Mouse (Mus musculus) T-helper 1 cell (primary cell): Measurements from ENCODE around the gene Gdap1l1.
"Not testable (repeated sequence)": the region's sequence is repeated elsewhere in the genome, so short reads cannot be mapped to it uniquely, and the experiment has no call there.

Experiments used
- in situ Hi-C: fragments of 300-600 bp; cut with MboI, MseI; formaldehyde crosslinking; loops from one replicate; pipeline ENCODE4 v1.15.1; 2025; ENCODE audit warnings: high pct_unique_total_duplicates

Gene Gdap1l1

DNA sequence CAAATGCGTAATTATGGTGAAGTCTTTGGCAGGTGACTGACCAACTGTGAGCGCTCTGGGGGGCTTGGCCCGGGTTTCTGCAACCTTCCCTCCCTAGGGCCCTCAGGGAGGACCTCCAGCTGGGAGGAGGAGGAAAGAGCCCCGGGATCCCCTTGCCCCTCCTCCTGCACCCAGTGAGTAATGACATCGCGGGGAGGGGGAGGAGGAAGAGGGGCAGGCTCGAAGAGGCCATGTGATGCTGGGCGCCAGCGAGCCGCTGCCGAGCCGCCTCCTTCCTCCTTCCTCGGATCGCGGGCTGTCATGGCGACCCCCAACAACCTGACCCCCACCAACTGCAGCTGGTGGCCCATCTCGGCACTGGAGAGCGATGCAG lies at the start of gene Gdap1l1:
TSS of gene Gdap1l1 (plus strand) at position 231 of the 373 bp plus-strand sequence.
- in situ Hi-C loops, result no loop called here

DNA sequence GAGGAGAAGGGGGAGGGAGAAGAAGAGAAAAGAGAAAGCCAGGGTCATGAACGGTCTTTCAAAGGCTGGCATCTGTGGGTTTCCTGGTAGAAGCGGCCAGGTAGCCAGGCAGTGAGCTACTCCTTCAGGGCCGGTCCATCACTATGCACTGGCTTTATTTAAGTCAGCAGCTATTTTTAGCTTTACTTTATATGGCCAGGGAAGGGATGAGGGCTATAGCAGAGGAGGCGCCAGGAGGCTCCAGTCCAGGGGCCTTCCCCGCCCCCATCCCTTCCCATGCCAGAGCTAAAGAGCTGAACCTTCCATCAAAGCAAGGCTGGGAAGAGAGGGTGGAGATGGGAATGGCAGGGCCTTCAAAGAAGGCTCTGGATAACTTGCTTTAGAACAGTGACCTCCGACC lies 45.8 kb upstream of the Gdap1l1 start:
- in situ Hi-C loops, result no loop called here

DNA sequence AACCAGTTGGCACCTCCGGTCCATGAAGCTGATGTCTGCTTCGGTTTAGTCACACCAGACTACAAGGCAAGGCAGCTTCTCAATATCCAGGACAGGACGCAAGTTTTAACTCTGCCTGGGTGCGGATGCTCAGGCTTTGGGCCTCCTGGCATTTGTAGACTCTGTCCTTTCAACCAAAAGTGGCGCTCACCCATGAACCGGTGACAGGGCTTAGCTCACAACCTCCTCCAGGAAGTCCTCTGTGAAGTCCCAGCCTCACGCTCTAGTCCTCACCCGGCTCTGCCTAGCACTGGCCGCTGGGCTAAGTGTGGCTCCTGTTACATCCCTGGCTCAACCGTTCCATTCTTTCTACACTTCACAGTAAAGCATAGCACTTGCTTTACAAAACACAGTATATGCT lies 45.0 kb upstream of the Gdap1l1 start:
- in situ Hi-C loops, result no loop called here

DNA sequence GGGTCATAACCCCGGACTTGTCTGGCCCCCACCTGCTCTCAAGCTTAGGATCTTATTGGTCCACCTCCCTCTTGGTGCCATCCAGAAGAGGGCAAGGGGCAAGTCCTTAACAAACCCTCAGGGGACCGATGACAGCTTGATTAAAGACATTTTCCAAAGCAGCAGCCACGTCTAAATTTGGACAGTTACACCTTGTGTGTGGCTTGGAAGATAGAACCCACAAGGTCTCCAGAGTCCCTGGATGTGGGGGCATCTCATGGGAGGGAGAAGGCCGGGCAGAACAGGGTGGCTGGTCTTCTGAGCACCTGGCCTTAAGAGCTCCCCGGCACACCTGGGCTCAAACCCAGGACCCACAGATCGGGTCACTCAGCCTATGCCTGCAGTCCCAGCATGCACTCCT lies 44.3 kb upstream of the Gdap1l1 start:
- in situ Hi-C loops, result no loop called here

DNA sequence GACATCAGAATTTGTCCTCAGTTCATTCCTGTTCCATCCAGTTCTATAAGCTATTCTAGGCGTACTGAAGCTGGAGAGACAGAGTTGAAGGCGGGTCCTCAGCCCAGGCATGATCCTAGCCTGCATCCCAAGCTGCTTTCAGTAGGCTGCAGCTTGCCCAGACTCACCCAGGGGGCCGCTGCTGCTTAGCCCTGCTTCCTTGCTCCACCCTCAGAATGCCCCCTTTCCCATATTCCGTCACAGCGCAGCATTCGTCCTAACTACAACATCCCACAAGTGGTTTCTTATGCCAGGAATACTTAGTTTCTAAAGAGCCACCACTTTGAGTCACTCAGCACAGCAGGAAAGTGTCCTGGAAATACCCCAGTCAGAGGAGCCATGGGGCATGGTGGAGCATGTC lies 43.3 kb upstream of the Gdap1l1 start:
- in situ Hi-C loops, result loop anchor here (5.0 kb wide), 1 partner anchor 53 kb away; no protein-coding TSS in a partner anchor

DNA sequence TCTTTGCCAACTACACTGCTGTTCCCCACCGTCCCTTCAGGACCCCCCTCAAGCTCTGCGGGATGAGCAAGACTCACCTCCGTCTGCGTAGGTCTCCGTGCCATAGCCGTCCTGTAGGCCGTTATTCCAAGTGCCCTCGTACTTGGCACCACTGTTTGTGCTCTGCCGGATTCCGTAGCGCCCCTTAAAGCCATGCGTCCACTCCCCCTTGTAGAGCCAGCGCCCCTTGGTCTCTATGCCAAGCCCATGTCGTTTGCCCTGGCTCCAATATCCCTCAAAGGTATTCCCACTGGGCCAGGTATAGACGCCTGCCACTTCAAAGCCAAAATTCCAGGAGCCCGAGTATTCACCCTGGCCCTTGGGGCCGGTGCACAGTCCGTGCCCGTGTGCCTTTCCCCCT lies 41.2 kb upstream of the Gdap1l1 start:
- in situ Hi-C loops, result loop anchor here (5.0 kb wide), 1 partner anchor 55 kb away; no protein-coding TSS in a partner anchor

DNA sequence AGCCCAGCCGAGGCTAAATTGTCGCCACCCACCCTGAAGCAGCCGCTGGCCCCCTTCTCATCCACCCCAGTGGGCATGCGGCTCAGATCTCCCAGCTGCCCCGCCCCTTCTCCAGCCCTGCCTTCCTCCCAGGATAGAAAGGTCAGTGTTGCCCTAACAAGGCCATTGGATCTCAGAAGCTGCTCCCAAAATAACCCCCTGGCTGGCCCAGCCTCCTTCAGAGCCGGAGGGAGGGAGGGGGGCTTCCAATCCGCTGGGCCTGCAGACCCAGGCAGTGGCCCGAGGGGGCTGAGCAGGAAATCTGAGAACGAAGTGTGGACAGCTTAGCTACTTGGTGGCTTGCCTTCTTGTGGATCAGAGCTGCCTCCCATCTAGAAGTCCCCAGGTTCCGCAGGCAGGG lies 40.4 kb upstream of the Gdap1l1 start, which contains the start of gene Jph2:
TSS of gene Jph2 (minus strand) at position 89 of the 400 bp plus-strand sequence.
- in situ Hi-C loops, result loop anchor here (5.0 kb wide), 1 partner anchor 56 kb away; no protein-coding TSS in a partner anchor

DNA sequence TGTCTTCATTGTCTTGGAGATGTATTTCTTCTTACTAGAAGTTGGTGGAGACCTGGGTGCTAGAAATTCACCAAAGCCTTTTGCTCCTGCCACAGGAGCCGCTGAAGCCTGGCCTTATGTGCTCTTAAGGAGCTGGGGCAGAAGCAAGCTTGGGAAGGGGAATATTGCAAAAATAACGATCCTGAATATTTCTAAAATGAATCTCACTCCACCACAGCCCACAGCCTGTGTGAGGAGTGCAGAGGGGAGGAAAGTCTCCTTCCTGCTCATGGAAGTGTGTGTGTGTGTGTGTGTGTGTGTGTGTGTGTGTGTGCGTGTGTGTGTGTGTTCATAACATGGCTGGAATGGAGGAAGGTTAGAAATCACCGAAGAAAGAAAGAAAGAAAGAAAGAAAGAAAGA lies 39.5 kb upstream of the Gdap1l1 start:
- in situ Hi-C loops, result loop anchor here (5.0 kb wide), 1 partner anchor 56 kb away; no protein-coding TSS in a partner anchor

DNA sequence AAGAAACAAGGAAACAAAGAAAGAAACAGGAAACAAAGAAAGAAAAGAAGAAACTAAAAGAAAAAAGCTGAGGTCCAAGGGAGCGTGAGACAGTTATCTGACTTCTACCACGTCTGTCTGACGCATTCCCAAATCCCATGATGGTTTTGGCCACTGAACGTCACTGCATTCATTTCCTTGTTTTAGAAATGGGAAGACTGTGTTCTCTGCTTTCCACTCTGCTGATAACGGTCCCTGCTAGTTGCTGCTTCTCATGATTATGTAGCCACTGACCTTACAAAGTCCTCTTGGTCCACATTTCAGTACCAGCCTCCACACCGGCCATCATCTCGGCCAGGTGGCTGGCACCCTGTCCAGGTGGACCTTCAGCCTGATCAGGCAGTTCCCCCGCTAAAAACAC lies 39.1 kb upstream of the Gdap1l1 start:
- in situ Hi-C loops, result loop anchor here (5.0 kb wide), 1 partner anchor 57 kb away; no protein-coding TSS in a partner anchor

DNA sequence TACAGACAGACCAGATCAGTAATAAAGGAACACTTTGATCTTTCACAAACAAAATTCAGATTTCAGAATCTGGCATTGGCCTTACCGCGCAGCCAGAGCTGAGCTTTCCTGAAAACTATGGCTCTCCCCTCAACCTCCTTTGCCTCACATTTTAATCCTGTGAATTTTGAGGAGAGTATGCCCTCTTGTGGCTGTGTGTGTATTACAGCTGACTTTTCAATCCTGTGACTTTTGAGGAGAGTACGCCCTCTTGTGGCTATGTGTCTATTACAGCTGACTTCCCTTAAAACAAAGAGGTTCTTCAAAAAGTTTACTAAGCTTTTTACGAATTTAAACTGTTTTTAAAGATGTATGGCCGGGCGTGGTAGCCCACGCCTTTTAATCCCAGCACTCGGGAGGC lies 37.1 kb upstream of the Gdap1l1 start:
- in situ Hi-C loops, result no loop called here

DNA sequence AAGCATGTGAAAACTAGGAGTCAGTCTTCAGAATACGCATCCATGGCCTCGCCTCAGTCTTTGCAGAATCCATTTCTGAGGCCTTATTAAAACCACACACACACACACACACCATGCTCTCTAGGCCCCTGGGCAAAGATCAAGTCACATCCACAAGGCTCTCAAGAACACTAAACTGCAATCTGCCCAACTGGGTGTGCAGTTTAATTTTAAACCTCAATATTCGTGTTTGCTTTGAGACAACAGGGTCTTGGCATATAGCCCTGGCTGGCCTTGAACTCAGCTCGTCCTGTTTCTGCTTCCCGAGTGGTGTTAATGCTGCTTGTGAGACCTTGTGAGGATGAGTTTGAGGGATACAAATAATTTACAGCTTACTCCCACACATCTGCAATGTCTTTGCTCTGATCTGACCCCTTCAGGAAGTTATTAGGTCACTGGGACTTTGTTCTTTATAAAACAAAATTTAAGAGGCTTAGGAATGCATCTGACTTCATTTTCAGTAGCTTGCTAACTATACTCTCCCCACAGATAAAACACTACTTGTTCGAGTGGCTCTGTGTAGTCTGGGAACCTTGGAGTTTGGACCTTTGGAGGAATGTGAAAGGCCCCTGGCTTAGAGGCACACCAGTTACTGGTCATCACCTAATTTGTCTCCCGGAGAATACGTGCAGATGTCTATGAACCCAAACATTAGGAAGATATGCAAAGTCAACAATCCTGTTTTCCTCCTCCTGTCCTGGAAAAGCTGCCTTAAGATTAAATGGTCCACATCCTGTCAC lies 34.0 kb upstream of the Gdap1l1 start:
- in situ Hi-C loops, result no loop called here

DNA sequence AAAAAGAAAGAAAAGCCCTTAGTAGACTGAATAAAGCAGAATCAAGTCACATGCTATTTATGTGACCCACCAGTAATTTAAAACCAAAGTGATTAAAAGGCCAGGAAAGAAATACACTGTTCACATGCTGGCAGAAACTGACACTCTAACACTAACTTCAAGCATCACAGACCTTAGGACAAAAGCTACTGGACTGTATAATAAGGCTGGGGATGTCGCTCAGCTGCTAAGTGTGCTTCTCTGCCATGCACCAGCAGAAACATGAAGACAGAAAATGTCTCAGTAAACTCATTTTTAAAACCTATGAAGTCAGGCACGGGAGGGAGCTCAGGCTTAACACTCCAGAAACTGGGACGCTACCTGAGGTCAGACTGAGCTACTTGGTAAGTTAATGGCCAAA lies 28.1 kb upstream of the Gdap1l1 start:
- in situ Hi-C loops, result no loop called here

DNA sequence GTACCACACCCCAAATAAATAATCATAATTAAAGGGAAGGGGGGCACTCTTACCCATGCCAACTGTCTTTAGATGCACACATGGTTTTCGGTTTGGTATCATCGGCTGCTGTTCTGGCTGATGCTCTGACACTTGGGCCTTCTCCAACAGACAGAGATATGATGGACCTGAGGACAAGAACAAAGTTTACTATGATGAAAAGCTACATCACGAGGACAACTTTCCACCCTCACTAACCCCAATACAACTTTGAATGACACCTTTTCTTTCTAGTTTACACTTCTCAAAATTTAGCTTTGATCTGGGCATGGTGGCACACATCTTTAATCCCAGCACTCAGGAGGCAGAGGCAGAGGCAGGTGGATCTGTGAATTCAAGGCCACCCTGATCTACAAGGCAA lies 26.9 kb upstream of the Gdap1l1 start:
- in situ Hi-C loops, result not testable (repeated sequence)

DNA sequence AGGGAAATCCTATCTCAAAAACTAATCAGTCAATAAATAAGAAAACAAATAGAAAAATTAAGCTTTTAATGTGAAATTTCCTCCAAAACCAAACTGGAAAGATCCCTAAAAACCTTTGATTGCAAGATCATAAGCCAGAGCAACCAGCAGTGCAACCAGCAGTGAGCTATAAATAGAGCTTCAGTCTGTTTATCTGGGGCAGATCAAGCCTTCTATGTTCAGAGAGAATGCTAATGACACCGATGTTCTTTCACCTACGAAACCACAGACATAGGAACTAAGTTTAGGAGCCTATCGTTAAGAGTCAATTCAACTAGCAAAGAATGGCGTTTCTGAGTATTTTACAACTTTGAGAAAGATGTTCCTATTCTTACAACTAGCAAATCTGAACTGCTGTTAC lies 26.4 kb upstream of the Gdap1l1 start:
- in situ Hi-C loops, result no loop called here

DNA sequence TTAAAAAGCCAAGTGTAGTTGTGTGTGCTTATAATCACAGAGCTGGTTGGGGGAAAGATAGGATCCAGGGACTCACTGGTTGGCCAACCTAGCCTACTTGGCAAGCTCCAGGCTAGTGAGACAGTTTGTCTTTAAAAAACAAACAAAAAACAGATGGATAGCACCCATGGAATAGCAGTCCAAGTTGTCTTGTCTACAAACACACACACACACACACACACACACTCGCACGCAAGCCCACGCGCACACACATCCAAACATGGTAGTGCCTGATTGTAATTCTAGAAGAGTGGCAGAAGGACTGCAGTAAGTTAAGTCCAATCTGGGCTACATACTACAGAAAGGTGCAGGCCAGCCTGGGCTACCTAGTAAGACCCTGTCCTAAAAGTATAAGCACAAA lies 25.9 kb upstream of the Gdap1l1 start:
- in situ Hi-C loops, result no loop called here

DNA sequence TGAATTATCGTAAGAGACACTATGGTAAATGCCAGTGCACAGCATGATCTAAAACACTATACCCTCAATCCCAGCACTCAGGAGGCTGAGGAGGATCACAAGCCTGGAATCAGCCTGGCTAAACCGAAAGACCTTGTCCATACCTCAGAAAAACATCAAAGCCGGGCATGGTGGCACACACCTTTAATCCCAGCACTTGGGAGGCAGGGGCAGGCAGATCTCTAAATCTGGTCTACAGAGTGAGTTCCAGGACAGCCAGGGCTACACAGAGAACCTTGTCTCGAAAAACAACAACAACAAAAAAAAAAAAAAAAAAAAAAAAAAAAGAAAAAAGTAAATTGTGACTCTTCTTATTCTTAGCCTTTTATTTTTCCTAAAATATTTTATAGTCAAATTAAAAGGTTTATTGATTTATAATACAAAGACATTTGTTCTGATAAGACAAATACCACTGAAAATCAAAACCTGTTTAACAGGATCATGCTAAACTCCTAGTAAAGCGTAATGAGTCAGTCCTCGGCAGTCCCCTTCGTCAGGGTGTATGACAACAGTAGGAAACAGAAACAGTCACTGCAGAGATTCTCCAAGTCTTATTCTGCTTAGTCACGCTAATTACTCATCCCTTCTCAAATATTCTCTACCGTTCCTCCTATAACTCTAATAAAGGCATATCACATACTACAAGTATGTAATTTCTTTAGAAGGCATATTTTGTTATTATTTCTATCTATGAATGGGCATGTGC lies 25.3 kb upstream of the Gdap1l1 start:
- in situ Hi-C loops, result no loop called here

DNA sequence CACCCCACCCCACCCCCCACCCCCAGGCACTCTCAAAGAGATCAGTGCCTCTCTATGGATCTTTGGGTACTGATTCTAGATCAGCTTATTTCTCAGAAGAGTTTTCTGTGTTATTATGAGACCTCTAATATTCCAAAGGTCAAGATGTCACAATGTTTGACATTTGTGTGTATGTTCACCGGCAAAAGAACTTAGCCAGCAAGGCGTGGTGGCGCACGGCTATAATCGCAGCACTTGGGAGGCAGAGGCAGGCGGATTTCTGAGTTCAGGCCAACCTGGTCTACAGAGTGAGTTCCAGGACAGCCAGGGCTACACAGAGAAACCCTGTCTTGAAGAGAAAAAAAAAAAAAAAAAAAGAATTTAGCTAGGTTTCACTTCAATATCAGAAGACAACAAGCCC lies 21.2 kb upstream of the Gdap1l1 start:
- in situ Hi-C loops, result no loop called here

DNA sequence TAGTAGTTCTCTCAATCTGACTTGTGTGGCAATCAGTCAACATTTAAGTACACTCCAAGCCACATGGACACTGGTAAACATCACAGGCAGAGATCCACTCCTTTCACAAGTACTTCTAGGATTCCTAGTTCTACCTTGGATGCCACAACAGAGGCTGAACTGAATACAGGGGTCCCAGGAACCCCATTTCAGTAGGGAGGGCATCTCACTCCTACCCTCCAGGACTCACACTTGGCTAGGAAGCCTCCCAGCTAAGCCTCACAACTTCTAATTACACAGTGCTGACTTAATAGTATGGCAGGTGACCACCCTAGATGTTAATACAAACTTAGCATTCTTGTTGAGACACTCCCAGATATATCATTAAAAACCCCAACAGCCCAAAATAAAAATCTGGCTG lies 20.4 kb upstream of the Gdap1l1 start:
- in situ Hi-C loops, result no loop called here

DNA sequence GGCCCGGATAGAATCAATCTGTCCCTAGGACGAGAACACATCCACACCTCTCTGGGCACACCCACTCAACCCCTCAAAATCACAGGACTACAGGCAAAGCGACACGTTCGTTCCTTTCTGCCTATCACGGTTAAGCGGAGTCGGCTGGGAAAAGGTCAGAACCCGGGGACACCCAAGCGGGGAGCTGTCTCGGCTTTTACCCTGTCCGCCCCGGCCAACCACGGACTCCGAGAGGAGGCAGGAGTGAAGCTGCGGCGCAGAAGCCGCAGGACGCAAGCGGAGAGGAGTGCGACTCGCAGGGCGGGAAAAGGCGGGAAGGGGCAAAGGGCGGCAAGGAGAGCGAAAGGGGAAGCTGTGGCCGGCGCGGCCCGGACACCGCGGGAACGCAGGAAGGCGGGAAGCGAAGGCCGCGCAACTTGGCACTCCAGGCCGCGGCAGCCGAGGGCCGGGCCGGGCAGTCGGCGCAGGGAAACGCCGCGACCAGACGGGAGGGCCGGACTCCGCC lies 19.4 kb upstream of the Gdap1l1 start:
- in situ Hi-C loops, result no loop called here

DNA sequence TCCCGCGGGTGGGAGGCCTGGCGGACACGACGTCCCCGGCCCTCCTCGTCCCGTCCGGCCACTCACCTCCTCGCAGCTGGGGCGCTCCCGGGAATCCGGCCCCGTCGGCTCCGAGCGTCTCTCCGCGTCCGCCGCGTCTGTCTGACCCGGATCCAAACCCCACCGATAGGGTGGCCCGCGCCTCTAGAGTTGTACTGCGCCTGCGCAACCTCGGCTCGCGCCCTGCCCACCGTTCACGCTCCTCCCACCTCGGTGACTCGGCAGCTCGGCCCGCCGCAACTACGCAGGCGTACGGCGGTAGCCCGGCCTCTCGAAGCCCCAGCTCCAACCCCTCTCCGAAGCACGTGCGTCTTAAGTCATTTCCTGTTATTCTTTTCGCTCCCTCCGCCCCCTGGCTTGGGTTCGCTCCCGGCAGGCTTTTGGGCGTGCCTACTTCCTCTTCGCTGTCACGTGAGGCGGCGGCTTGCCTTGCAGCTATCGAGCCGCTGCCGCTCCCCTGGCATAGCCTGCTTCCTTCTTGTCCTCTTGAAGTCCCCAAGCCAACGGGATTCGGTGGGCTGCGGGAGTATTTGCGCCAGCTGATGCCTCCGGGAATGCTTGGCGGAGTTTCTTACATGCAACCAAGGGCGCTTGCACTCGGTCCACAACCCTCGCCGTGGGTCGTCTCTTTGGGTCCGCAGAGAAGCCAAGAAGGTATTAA lies 18.8 kb upstream of the Gdap1l1 start:
- in situ Hi-C loops, result no loop called here

DNA sequence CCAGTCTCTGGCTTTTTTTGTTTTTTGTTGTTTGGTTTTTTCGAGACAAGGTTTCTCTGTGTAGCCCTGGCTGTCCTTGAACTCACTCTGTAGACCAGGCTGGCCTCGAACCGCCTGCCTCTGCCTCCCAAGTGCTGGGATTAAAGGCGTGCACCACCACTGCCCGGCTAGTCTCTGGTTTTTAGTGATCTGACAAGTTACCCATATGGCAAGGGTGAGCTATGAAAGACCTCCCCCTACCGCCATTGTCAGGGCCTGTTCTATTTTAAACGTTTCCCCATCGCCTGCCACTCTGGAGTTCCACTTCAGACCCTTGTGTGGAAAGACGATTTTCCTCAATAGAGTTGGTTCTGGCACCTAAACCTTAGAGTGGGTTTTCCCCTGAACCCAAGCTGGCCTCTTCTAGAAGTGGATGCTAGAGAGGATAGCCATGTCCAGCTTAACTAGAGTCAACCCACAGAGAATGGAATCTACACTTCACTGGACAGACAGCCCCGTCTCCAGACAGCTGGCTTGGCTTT lies 17.9 kb upstream of the Gdap1l1 start:
- in situ Hi-C loops, result no loop called here
